Mouse (Mus musculus) embryonic facial prominence, embryonic 14.5 days (tissue): ENCODE data around the gene Mtrf1l. TPM values are rescaled to one million over a fixed set of nuclear protein-coding genes. Genes with fewer than 3 reads are reported as not detected.
A peak's percentile ranks its signal among the peaks of the same experiment; 100 is the strongest.

Experiments
- ATAC-seq: fragments of 200-750 bp; cut with Nextera tagmentation; 2 replicates; pipeline ENCODE4 v1.8.0; 2017; ENCODE audit warnings: low read depth, moderate number of reproducible peaks, moderate TSS enrichment
- DNase-seq: peaks from one replicate; pipeline ENCODE4 v3.0.0-alpha.2; 2015; ENCODE audit warnings: low spot score
- H3K27ac ChIP-seq: fragments of 300-500 bp; sonication (generic); replicated peaks from 2 replicates; pipeline ENCODE4 v1.5.1; 2014; ENCODE audit warnings: low read depth, mild to moderate bottlenecking, low read length, moderate library complexity
- H3K27me3 ChIP-seq: fragments of 300-500 bp; sonication (generic); replicated peaks from 2 replicates; pipeline ENCODE4 v1.6.1; 2014; ENCODE audit warnings: low read length; ENCODE audit not compliant: control insufficient read depth, insufficient read depth
- H3K36me3 ChIP-seq: fragments of 300-500 bp; sonication (generic); 2 replicates; pipeline ENCODE4 v1.6.1; 2014; ENCODE audit warnings: low read length, mixed read lengths; ENCODE audit not compliant: control insufficient read depth, insufficient read depth
- H3K4me1 ChIP-seq: fragments of 300-500 bp; sonication (generic); 2 replicates; pipeline ENCODE4 v1.6.1; 2014; ENCODE audit warnings: antibody characterized with exemption, low read length; ENCODE audit not compliant: control insufficient read depth, insufficient read depth
- H3K4me2 ChIP-seq: fragments of 300-500 bp; sonication (generic); 2 replicates; pipeline ENCODE4 v1.6.1; 2014; ENCODE audit warnings: low read depth, mild to moderate bottlenecking, low read length, moderate library complexity, mixed read lengths
- H3K4me3 ChIP-seq: fragments of 300-500 bp; sonication (generic); 2 replicates; pipeline ENCODE4 v1.5.1; 2014; ENCODE audit warnings: low read depth, mild to moderate bottlenecking, low read length
- H3K9ac ChIP-seq: fragments of 300-500 bp; sonication (generic); 2 replicates; pipeline ENCODE4 v1.6.1; 2014; ENCODE audit warnings: low read depth, mild to moderate bottlenecking, low read length, moderate library complexity, mixed read lengths
- H3K9me3 ChIP-seq: fragments of 300-500 bp; sonication (generic); 2 replicates; pipeline ENCODE4 v1.6.1; 2016; ENCODE audit warnings: low read length; ENCODE audit not compliant: control insufficient read depth
- WGBS: fragments of 180-500 bp; shearing (Covaris S2); extraction: QIAGEN DNeasy Blood & Tissue Kit; methylation state at CpG from one replicate; pipeline ENCODE4 v1.1.7; 2014; 5-methylcytosine and 5-hydroxymethylcytosine counted together
- polyA plus RNA-seq: library from polyadenylated mRNA; unstranded; fragments of >200 nt; fragmentation: Nextera tagmentation; extraction: Ambion mirVana; gene quantifications from 2 replicates; pipeline ENCODE4 v1.2.1, GENCODE M21; 2014

Mtrf1l gene
- polyA plus RNA-seq, 1 experiment from 2014 or later, result 18.4 TPM

DNA sequence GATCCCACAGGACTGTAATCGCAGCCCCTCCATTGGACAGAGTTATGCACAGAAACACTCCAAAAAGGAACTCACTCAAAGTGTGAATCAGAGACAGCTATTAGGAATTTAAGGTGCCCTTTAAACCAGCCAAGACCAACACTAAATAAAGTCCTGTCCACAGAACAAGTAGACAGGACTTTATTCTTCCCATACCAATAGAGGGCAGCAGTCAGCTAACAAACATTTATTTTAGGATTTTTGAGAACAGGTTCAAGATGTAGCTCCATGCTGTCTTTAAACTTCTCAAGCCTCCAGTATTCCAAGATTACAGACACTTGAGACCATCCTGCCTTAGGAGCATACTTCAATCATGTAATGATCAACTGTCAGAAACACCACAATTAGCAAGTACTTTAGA, 23.2 kb downstream of the Mtrf1l start:
- ATAC-seq (no peak), DNase-seq (no peak)
- Histone ChIP-seq H3K9ac (no peak overlapping the region), H3K27ac (no peak overlapping the region), H3K4me3 (no peak overlapping the region), H3K4me1 (peaks cover 5% of the 10 kb centered on the region; the same call in 1 of the 2 replicates), H3K4me2 (no peak overlapping the region), H3K27me3 (no peaks in the 10 kb centered on the region), H3K9me3 (no peaks in the 10 kb centered on the region), H3K36me3 (peaks cover 47% of the 10 kb centered on the region)
- 97% methylated on average over 1 of the region's 1 CpGs for WGBS

DNA sequence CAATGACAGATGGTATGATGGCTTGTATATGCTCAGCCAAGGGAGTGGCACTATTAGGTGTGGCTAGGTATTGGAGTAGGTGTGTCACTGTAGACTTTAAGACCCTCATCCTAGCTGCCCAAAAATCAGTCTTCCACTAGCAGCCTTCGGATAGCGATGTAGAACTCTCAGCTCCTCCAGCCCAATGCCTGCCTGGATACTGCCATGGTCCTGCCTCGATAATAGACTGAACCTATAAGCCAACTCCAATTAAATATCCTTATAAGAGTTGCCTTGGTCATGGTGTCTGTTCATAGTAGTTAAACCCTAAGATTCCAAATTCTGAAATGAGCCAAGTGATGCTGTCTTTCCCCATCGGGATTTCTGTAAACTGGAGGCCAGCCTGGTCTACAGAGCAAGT, 25.6 kb downstream of the Mtrf1l start:
- H3K4me1 ChIP-seq, result peaks cover 5% of the 10 kb centered on the region; the same call in 1 of the 2 replicates
- no peak overlapping the region for H3K4me3 ChIP-seq
- DNase-seq, result no peak
- no peak overlapping the region for H3K4me2 ChIP-seq
- 88% methylated on average over 4 of the region's 4 CpGs for WGBS
- H3K27ac ChIP-seq, result no peak overlapping the region
- no peak for ATAC-seq
- no peaks in the 10 kb centered on the region for H3K27me3 ChIP-seq
- no peaks in the 10 kb centered on the region for H3K9me3 ChIP-seq
- no peak overlapping the region for H3K9ac ChIP-seq
- peaks cover 47% of the 10 kb centered on the region for H3K36me3 ChIP-seq

DNA sequence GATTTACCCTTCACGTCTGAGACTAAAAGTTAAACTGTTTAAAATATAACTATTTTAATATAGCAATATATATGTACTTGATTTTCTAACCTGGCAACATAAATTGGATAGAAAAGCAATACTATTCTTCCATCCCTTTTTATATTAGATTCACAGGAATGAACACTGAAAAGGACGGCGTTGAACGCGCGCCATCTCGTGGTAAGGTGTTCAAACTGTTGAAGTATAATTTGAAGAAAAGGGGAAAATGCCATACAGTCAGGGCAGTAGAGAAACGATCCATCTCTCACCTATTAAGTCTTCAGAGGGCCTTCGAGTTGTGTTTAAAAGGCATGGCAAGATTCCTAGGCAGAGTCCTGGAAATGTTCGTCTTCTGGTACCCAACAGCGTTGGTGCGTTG, 33.1 kb downstream of the Mtrf1l start:
- Histone ChIP-seq H3K4me2 (no peak overlapping the region), H3K36me3 (no peaks in the 10 kb centered on the region), H3K27ac (no peak overlapping the region), H3K9ac (no peak overlapping the region), H3K9me3 (no peaks in the 10 kb centered on the region), H3K4me1 (no peaks in the 10 kb centered on the region), H3K4me3 (no peak overlapping the region), H3K27me3 (no peaks in the 10 kb centered on the region)
- WGBS, result 20% methylated on average over 12 of the region's 12 CpGs
- ATAC-seq (no peak), DNase-seq (peak; percentile 53)

DNA sequence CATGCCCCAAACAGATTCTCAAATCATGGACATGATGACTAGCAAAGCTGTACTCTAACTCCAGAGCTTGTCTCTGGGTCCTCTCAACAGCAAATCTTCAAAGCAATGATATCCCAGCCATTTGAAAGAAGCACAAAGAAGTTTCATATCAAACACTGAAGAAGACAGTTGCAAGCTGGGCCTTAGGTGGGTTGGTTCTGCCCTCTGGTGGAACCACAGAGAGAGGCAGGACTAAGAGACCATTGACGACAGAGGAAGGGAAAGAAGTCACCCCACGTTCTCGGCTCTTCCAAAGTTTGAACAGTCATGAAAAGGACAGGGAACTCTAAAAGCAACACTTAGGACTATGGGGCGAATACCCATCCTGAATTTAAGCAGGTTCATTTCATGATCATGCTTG, 36.8 kb downstream of the Mtrf1l start:
- Histone ChIP-seq H3K27ac (no peak overlapping the region), H3K27me3 (no peaks in the 10 kb centered on the region), H3K4me2 (no peak overlapping the region), H3K4me1 (no peaks in the 10 kb centered on the region), H3K36me3 (no peaks in the 10 kb centered on the region), H3K4me3 (no peak overlapping the region), H3K9me3 (no peaks in the 10 kb centered on the region), H3K9ac (no peak overlapping the region)
- DNase-seq (no peak), ATAC-seq (no peak)
- 22% methylated on average over 4 of the region's 4 CpGs for WGBS

Other genes with a start within 250 kb of the Mtrf1l start
- gene Myct1, start 230.1 kb downstream of the Mtrf1l start, polyA plus RNA-seq, result 4.8 and 5.5 TPM in 2 replicates
- 2.7 and 3.2 TPM in 2 replicates for gene Vip, start 184.7 kb downstream of the Mtrf1l start, polyA plus RNA-seq
- gene Fbxo5, start 18.3 kb downstream of the Mtrf1l start, polyA plus RNA-seq, result 44.8 and 56.7 TPM in 2 replicates
- gene Rgs17, start 98.5 kb upstream of the Mtrf1l start, polyA plus RNA-seq, result 1.8 and 2.1 TPM in 2 replicates